Mouse (Mus musculus) liver, embryonic 12.5 days (tissue): ENCODE measurements around the gene Paqr3. TPM values are rescaled to one million over a fixed set of nuclear protein-coding genes. Genes with fewer than 3 reads are reported as not detected.

Experiments used
- ATAC-seq: fragments of 200-750 bp; cut with Nextera tagmentation; 2 replicates; pipeline ENCODE4 v1.8.0; 2017; ENCODE audit warnings: moderate number of reproducible peaks, mild to moderate bottlenecking, moderate library complexity
- H3K27ac ChIP-seq: fragments of 300-500 bp; sonication (generic); 2 replicates; pipeline ENCODE4 v1.5.1; 2016; ENCODE audit warnings: mild to moderate bottlenecking
- H3K27me3 ChIP-seq: fragments of 300-500 bp; sonication (generic); replicated peaks from 2 replicates; pipeline ENCODE4 v1.6.1; 2016; ENCODE audit warnings: mild to moderate bottlenecking, moderate library complexity
- H3K36me3 ChIP-seq: fragments of 300-500 bp; sonication (generic); 2 replicates; pipeline ENCODE4 v1.6.1; 2016; ENCODE audit warnings: mild to moderate bottlenecking, moderate library complexity
- H3K4me1 ChIP-seq: fragments of 300-500 bp; sonication (generic); 2 replicates; pipeline ENCODE4 v1.6.1; 2016
- H3K4me2 ChIP-seq: fragments of 300-500 bp; sonication (generic); 2 replicates; pipeline ENCODE4 v1.6.1; 2016; ENCODE audit warnings: mild to moderate bottlenecking, moderate library complexity
- H3K4me3 ChIP-seq: fragments of 300-500 bp; sonication (generic); 2 replicates; pipeline ENCODE4 v1.5.1; 2016; ENCODE audit warnings: mild to moderate bottlenecking, moderate library complexity
- H3K9ac ChIP-seq: fragments of 300-500 bp; sonication (generic); 2 replicates; pipeline ENCODE4 v1.6.1; 2016; ENCODE audit warnings: mild to moderate bottlenecking, moderate library complexity
- H3K9me3 ChIP-seq: fragments of 300-500 bp; sonication (generic); replicated peaks from 2 replicates; pipeline ENCODE4 v1.6.1; 2016; ENCODE audit warnings: mild to moderate bottlenecking, moderate library complexity
- WGBS: fragments of 180-500 bp; shearing (Covaris S2); methylation state at CpG from one replicate; pipeline ENCODE4 v1.1.7; 2016; ENCODE audit not compliant: insufficient replicate concordance; 5-methylcytosine and 5-hydroxymethylcytosine counted together
- polyA plus RNA-seq: library from polyadenylated mRNA; unstranded; fragments of >200 nt; fragmentation: Nextera tagmentation; extraction: Ambion mirVana; gene quantifications from 2 replicates; pipeline ENCODE4 v1.2.1, GENCODE M21; 2016

Paqr3 gene
- polyA plus RNA-seq, 1 experiment from 2014 or later, result 1.3 TPM

DNA sequence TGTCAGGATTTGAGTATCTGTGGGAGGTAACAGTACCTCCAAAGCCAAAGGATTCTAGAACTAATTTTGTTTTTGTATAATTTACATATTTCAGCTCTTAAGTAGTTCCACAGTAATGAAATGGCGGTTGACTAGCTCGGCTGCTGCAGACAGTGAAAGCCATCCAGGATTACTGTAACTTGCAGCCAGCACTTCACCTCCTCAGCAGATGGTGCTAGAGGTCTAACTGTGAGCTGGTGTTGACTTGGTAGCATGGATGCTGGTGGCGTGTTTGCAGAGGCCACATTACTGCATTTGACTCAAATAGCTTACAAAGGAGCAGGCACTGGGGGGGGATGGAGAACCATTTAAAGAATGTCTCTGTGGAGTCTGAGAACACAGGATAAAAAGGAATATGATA is 29.9 kb downstream of the Paqr3 start:
- 83% methylated on average over 3 of the region's 3 CpGs for WGBS
- Histone ChIP-seq H3K27me3 (no peaks in the 10 kb centered on the region), H3K4me2 (no peak overlapping the region), H3K9ac (no peak overlapping the region), H3K9me3 (no peaks in the 10 kb centered on the region), H3K27ac (no peak overlapping the region), H3K4me1 (no peaks in the 10 kb centered on the region; the same call in 1 of the 2 replicates), H3K4me3 (no peak overlapping the region), H3K36me3 (peaks cover 97% of the 10 kb centered on the region)
- no peak for ATAC-seq

DNA sequence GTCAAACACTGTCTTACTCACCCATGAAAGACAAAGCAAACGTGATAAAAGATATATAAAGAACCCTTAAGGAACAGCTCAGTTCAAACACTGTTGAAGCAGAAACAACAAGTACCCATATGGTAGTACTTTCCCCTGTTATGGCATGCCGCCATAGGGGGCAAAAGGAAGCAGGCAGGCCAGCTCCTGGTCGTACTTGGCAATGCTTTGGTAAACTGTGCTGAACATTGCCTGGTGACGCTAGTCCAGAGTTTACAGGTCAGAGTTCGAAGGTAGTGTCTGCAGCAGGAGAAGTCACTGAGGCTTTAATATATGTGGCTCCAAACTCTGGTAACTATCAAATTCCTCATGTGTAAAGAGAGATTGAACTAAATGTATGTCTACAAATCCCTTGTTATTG is 32.8 kb downstream of the Paqr3 start:
- WGBS, result 75% methylated on average over 5 of the region's 5 CpGs
- no peaks in the 10 kb centered on the region for H3K9me3 ChIP-seq
- H3K9ac ChIP-seq, result no peak overlapping the region
- H3K4me3 ChIP-seq, result no peak overlapping the region
- ATAC-seq, result no peak
- no peaks in the 10 kb centered on the region for H3K27me3 ChIP-seq
- H3K27ac ChIP-seq, result no peak overlapping the region
- H3K36me3 ChIP-seq, result peaks cover 96% of the 10 kb centered on the region
- no peaks in the 10 kb centered on the region; the same call in 1 of the 2 replicates for H3K4me1 ChIP-seq
- no peak overlapping the region for H3K4me2 ChIP-seq

DNA sequence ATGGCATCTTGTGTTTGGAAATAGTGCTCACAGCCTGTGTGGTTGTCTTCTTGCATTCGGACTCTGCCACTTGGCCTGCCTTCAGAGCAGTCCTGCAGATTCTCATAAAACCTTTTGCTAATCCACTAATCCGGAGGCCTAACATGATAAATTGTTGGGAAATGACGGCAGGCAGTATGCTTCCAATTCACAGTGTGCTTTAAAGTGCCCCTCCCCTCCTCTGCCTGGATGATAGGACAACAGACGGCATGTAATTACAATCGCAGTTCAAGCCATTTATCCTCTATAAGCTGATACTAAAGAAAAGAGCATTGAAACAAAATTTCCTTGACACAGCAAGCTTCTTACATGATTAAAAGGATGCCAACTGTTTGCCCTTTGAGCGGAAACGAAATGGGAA is 33.7 kb downstream of the Paqr3 start:
- H3K4me2 ChIP-seq, result no peak overlapping the region
- peaks cover 96% of the 10 kb centered on the region for H3K36me3 ChIP-seq
- no peak for ATAC-seq
- H3K9ac ChIP-seq, result no peak overlapping the region
- H3K9me3 ChIP-seq, result no peaks in the 10 kb centered on the region
- H3K4me1 ChIP-seq, result no peaks in the 10 kb centered on the region; the same call in 1 of the 2 replicates
- no peak overlapping the region for H3K4me3 ChIP-seq
- WGBS, result 83% methylated on average over 7 of the region's 7 CpGs
- no peak overlapping the region for H3K27ac ChIP-seq
- no peaks in the 10 kb centered on the region for H3K27me3 ChIP-seq

GRCm38 (mm10) chr5:97076167-97076566 is 35.2 kb downstream of the Paqr3 start:
- no peak overlapping the region for H3K4me2 ChIP-seq
- H3K9me3 ChIP-seq, result no peaks in the 10 kb centered on the region
- WGBS, result 92% methylated on average over 5 of the region's 5 CpGs
- peaks cover 91% of the 10 kb centered on the region for H3K36me3 ChIP-seq
- H3K27me3 ChIP-seq, result no peaks in the 10 kb centered on the region
- H3K27ac ChIP-seq, result no peak overlapping the region
- no peak for ATAC-seq
- no peak overlapping the region for H3K4me3 ChIP-seq
- no peaks in the 10 kb centered on the region; the same call in 1 of the 2 replicates for H3K4me1 ChIP-seq
- no peak overlapping the region for H3K9ac ChIP-seq

DNA sequence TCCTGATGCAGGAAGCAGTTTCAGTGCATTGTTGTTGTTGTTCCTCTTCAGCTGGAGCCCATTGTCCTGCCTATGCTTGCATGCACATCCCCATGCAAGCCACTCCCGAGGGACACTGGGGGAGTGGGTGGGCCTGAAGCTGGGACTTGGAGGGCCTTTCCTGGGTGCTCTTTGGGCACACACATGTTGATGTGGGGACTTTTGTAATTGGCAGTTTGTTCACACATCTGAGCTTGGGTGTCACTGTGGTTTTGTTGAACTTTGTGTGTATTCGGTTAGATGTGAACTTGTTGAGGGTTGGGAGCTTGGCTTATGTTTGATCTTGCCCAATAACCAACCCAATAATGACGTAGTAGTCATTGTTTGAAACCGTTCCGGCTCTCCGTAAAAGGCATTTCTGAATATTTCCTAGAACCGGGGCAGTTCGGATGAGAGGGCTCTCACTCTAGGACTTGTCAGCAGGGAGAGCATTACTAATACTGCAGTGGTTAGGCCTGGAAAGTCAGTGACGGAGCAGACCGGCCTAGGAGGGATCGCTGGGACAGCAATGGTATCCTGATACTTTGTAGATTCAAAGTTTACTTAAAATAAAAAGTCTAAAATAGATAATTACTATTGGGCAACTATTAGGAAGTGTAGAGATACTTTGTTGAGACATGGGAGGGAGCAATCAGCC is 35.8 kb downstream of the Paqr3 start:
- Histone ChIP-seq H3K9me3 (no peaks in the 10 kb centered on the region), H3K9ac (no peak overlapping the region), H3K4me3 (no peak overlapping the region), H3K4me2 (no peak overlapping the region), H3K36me3 (peaks cover 91% of the 10 kb centered on the region), H3K27me3 (no peaks in the 10 kb centered on the region), H3K4me1 (no peaks in the 10 kb centered on the region; the same call in 1 of the 2 replicates), H3K27ac (no peak overlapping the region)
- WGBS, result 90% methylated on average over 11 of the region's 11 CpGs
- no peak for ATAC-seq

- H3K4me3 ChIP-seq, result no peak overlapping the region
- H3K27ac ChIP-seq, result no peak overlapping the region
- H3K4me1 ChIP-seq, result 0 out of 2 replicates have a peak, but pooled peaks cover 3% of the 10 kb centered on the region
- no peaks in the 10 kb centered on the region for H3K27me3 ChIP-seq
- peaks cover 96% of the 10 kb centered on the region for H3K36me3 ChIP-seq
- WGBS, result 85% methylated on average over 4 of the region's 4 CpGs
- no peak overlapping the region for H3K9ac ChIP-seq
- ATAC-seq, result no peak
- no peaks in the 10 kb centered on the region for H3K9me3 ChIP-seq
- H3K4me2 ChIP-seq, result no peak overlapping the region
Measured at GRCm38 (mm10) chr5:97065746-97066145, 45.6 kb downstream of the Paqr3 start.

- Histone ChIP-seq H3K4me1 (0 out of 2 replicates have a peak, but pooled peaks cover 4% of the 10 kb centered on the region), H3K9ac (no peak overlapping the region), H3K36me3 (peaks cover 98% of the 10 kb centered on the region), H3K27me3 (no peaks in the 10 kb centered on the region), H3K9me3 (no peaks in the 10 kb centered on the region), H3K27ac (no peak overlapping the region), H3K4me3 (no peak overlapping the region), H3K4me2 (no peak overlapping the region)
- WGBS, result 79% methylated on average over 1 of the region's 1 CpGs
- ATAC-seq, result no peak
Measured at GRCm38 (mm10) chr5:97062041-97062440, 49.4 kb downstream of the Paqr3 start.

DNA sequence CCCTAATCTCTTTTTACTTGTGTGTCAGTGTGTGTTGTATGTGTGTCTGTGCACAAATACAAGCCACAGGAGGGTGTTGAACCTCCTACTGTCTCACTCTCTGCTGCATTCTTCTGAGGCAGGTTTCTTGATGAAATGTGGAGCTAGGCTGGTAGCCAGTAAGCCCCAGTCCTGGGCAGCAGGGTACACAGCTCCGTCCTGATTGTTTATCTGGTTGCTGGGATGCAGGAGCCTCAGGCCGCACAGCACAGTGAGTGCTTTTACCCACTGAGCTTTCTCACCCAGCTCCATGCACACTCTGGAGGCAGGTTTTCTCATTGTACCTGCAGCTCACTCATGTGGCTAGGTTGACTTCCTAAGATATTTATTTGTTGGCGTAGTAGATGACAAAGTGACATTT is 50.5 kb downstream of the Paqr3 start:
- peaks cover 98% of the 10 kb centered on the region for H3K36me3 ChIP-seq
- no peaks in the 10 kb centered on the region for H3K27me3 ChIP-seq
- no peak for ATAC-seq
- 79% methylated on average over 3 of the region's 3 CpGs for WGBS
- H3K4me3 ChIP-seq, result no peak overlapping the region
- H3K4me2 ChIP-seq, result no peak overlapping the region
- no peaks in the 10 kb centered on the region for H3K9me3 ChIP-seq
- 0 out of 2 replicates have a peak overlapping the region, but pooled peaks have one; percentile 20 for H3K27ac ChIP-seq
- H3K4me1 ChIP-seq, result 0 out of 2 replicates have a peak, but pooled peaks cover 4% of the 10 kb centered on the region
- no peak overlapping the region for H3K9ac ChIP-seq

DNA sequence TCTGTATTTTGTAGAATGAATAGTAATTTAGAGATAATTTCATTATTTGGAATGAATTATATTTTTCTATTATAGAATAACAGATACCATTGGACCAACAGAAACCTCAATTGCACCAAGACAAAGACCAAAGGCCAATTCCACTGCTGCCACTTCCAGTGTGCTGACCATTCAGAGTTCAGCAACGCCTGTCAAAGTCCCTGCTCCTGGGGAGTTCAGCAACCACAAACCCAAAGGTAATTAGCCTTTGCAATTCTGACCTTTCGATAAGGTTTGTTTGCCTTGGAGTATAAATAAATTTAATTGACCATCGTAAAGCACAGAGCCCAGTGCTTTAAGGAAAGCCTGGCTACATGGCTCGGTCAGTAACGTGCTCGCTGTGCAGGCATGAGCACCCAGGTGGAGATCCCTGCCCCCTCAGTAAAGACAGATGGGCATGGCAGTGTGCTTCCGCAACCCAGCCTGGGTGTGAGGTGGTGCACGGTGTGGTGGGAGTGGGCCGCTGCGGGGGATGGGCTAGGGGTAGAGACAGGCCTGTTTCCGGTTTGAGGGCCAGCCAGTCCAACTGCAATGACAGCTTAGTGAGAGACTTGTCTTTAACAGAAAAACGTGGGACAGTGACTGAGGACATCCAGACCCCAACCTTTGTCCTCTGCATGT is 54.5 kb downstream of the Paqr3 start:
- Histone ChIP-seq H3K27me3 (no peaks in the 10 kb centered on the region), H3K4me3 (no peak overlapping the region), H3K4me2 (no peak overlapping the region), H3K9ac (no peak overlapping the region), H3K9me3 (no peaks in the 10 kb centered on the region), H3K27ac (no peak overlapping the region), H3K36me3 (peaks cover 98% of the 10 kb centered on the region), H3K4me1 (peaks cover 12% of the 10 kb centered on the region; the same call in 1 of the 2 replicates)
- ATAC-seq, result no peak
- 86% methylated on average over 12 of the region's 12 CpGs for WGBS

DNA sequence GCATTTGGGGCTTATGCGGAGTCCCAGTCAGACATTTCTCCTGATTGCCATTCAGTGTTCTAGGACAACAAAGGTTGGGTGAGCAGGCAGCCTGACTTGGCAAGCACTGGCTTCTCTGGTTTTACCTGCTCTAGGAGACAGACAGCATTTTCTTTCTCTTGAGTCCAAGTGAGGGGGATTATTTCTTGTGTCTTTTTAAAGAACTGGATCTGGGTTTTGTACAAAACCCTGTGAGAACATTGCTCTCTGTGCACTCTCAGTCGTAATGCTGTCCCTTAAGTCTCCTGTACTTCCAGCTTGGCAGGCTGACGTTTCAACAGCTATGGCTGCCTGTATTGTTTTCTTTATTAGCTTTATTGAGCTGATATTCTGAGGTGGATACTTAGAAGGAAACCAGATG is 55.0 kb downstream of the Paqr3 start:
- H3K27ac ChIP-seq, result no peak overlapping the region
- H3K9ac ChIP-seq, result no peak overlapping the region
- H3K4me1 ChIP-seq, result peaks cover 12% of the 10 kb centered on the region; the same call in 1 of the 2 replicates
- H3K9me3 ChIP-seq, result no peaks in the 10 kb centered on the region
- no peak for ATAC-seq
- H3K4me2 ChIP-seq, result no peak overlapping the region
- 88% methylated on average over 3 of the region's 3 CpGs for WGBS
- H3K4me3 ChIP-seq, result no peak overlapping the region
- peaks cover 98% of the 10 kb centered on the region for H3K36me3 ChIP-seq
- H3K27me3 ChIP-seq, result no peaks in the 10 kb centered on the region

DNA sequence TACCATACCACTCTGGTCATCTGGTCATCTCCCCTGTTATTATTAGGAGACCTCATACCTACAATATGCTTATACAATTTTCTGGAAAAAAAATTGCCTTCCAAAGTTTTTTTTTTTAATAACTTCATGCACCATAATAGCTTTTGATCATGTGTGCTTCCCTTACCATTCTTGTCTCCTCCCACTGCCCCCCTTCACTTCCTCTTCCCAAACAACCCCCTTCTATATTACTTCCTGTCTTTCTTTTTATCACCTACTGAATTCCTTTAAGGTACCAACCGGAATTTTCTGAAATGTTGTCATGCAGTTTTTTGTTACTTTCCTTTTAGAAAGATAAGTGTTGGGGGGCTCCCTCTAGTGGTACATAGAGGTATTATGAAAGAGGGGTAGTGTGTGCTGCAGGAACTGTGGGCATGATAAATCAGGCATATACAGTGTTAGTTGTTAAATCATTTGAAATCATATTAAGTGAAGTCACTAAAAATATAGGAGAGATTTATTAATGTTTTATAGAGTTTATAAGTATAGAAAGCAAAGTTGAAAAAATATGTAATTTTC is 55.8 kb downstream of the Paqr3 start:
- Histone ChIP-seq H3K27me3 (no peaks in the 10 kb centered on the region), H3K27ac (no peak overlapping the region), H3K4me2 (no peak overlapping the region), H3K9ac (no peak overlapping the region), H3K9me3 (no peaks in the 10 kb centered on the region), H3K4me1 (peaks cover 8% of the 10 kb centered on the region; the same call in 1 of the 2 replicates), H3K4me3 (no peak overlapping the region), H3K36me3 (peaks cover 98% of the 10 kb centered on the region)
- WGBS, result 17% methylated on average over 1 of the region's 1 CpGs
- no peak for ATAC-seq

DNA sequence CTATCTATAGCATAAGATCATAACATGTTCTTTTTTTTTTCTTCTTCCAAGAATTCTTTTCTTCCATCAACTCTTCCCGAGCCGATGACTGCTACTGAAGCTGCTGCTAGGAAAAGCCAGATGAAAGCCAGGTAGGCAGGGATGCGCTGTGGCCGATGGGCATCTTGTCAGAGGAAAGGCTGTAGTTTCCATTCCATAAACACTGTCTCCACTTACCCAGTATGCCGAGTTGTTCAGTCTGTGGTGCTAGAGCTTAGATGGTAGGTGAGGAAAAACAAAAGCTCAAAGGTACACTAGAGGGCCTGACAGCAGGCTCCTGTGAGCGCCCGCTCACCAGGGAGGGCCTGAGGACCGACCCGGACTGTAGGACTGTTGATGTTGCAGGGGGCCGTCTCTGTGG is 56.6 kb downstream of the Paqr3 start:
- no peak overlapping the region for H3K4me3 ChIP-seq
- H3K36me3 ChIP-seq, result peaks cover 98% of the 10 kb centered on the region
- no peaks in the 10 kb centered on the region for H3K9me3 ChIP-seq
- H3K4me1 ChIP-seq, result peaks cover 8% of the 10 kb centered on the region; the same call in 1 of the 2 replicates
- no peak overlapping the region for H3K9ac ChIP-seq
- H3K27me3 ChIP-seq, result no peaks in the 10 kb centered on the region
- H3K27ac ChIP-seq, result 0 out of 2 replicates have a peak overlapping the region, but pooled peaks have one; percentile 1
- no peak for ATAC-seq
- 82% methylated on average over 10 of the region's 10 CpGs for WGBS
- H3K4me2 ChIP-seq, result no peak overlapping the region
